Mouse (Mus musculus) lung, adult 2 months (tissue): ENCODE data around the gene Gcn1l1.

Experiments
- CTCF ChIP-seq: fragments of 200-500 bp; IDR thresholded peaks from 2 replicates; pipeline ENCODE4 v1.5.1; 2011; ENCODE audit warnings: mild to moderate bottlenecking, low read length, control low read depth; ENCODE audit not compliant: insufficient read depth
- POLR2A ChIP-seq: fragments of 200-500 bp; IDR thresholded peaks from 2 replicates; pipeline ENCODE4 v1.6.1; 2011; ENCODE audit warnings: low read depth, mild to moderate bottlenecking, control low read depth, low read length, borderline replicate concordance; ENCODE audit errors: extremely low read depth

DNA sequence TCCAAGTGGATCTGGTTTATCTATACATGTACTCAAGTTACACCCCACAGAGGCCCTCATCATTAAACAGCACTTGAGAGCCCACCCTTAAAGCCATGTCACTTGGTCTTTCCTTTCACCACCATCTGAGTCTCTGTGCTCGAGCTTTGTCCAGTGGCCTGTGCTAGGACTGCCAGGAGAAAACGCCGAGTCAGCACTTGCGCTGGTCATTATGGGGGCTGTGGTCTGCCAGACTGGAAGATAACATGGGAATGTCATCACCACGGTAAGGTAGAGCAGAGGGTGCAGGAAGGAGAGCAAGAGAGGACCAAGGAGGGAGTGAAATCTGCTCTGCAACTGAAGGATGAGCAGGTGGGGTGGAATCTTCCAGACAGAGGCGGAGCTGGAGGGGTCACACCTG lies 93.3 kb downstream of the Gcn1l1 start:
- TF ChIP-seq POLR2A (no peak), CTCF (no peak)
